15 mouse cellular contexts compared by ENCODE assay signal in genomic region chr6:87583991-87584390, GRCm38 (mm10).
"Had no signal": no experiment of that assay in that cellular context is flagged by ENCODE, and none has a peak within 500 bp of the region (broad histone marks: within the 10 kb centered on the region; RNA-seq: fewer than 3 reads in every experiment).

No protein-coding gene starts in this region.

- H3K36me3 ChIP-seq: limb, embryonic 15.5 days; neural tube, embryonic 15.5 days had no signal

- DNase-seq: kidney, adult 8-10 months; kidney, postnatal 25 days; layer of hippocampus, adult 9-11 months; layer of hippocampus, postnatal 36 days; lung, embryonic 14.5 days; lung, postnatal 10 days; lung, postnatal 4 days; midbrain, embryonic 14.5 days; right cerebral cortex, adult 18-20 months; thymus, adult 18-20 months; thymus, postnatal 14 days had no signal

- H3K9me3 ChIP-seq: limb, embryonic 15.5 days; midbrain, embryonic 10.5 days; neural tube, embryonic 15.5 days had no signal

- H3K4me3 ChIP-seq: limb, embryonic 15.5 days; midbrain, embryonic 10.5 days; myocyte; neural tube, embryonic 15.5 days had no signal

- H3K4me2 ChIP-seq: limb, embryonic 15.5 days; lung, embryonic 14.5 days; neural tube, embryonic 15.5 days had no signal

- H3K9ac ChIP-seq: limb, embryonic 15.5 days; lung, embryonic 14.5 days; neural tube, embryonic 15.5 days had no signal

- H3K27ac ChIP-seq: limb, embryonic 15.5 days; midbrain, embryonic 10.5 days; neural tube, embryonic 15.5 days had no signal
